Mouse (Mus musculus): ENCODE results near the gene Olfr270.
A peak's percentile ranks its signal among the peaks of the same experiment; 100 is the strongest.

Gene Olfr270

GRCm38 (mm10) chr4:52964247-52964646 lies at the start of gene Olfr270:
Olfr270 (plus strand) TSS chr4:52964547.
- DNase-seq: no peak

- DNase-seq: no peak
Measured at GRCm38 (mm10) chr4:52916659-52917310, 47.6 kb upstream of the Olfr270 start.

GRCm38 (mm10) chr4:52917311-52917688 lies 47.0 kb upstream of the Olfr270 start:
- no peak for DNase-seq

GRCm38 (mm10) chr4:52919078-52919477 lies 45.3 kb upstream of the Olfr270 start, which contains the start of gene Olfr272:
Olfr272 (minus strand) TSS chr4:52919178.
- DNase-seq: no peak

GRCm38 (mm10) chr4:52930480-52930879 lies 33.9 kb upstream of the Olfr270 start:
- DNase-seq: no peak

- no peak for DNase-seq
Measured at GRCm38 (mm10) chr4:52946665-52947064, 17.7 kb upstream of the Olfr270 start.

- DNase-seq: no peak
Measured at GRCm38 (mm10) chr4:52949005-52949404, 15.3 kb upstream of the Olfr270 start.

GRCm38 (mm10) chr4:52958693-52959092 lies 5.7 kb upstream of the Olfr270 start:
- no peak for DNase-seq

- no peak for DNase-seq
Measured at GRCm38 (mm10) chr4:52985216-52985615, 20.9 kb downstream of the Olfr270 start.

GRCm38 (mm10) chr4:52986266-52986665 lies 21.9 kb downstream of the Olfr270 start:
- no peak for DNase-seq

GRCm38 (mm10) chr4:52989248-52989647 lies 24.9 kb downstream of the Olfr270 start, which contains the start of gene Nipsnap3a:
Nipsnap3a (plus strand) TSS chr4:52989272.
- DNase-seq: no peak

- DNase-seq: no peak
Measured at GRCm38 (mm10) chr4:52999449-52999848, 35.1 kb downstream of the Olfr270 start.

GRCm38 (mm10) chr4:53000154-53000553 lies 35.8 kb downstream of the Olfr270 start:
- DNase-seq: no peak

GRCm38 (mm10) chr4:53009183-53009582 lies 44.8 kb downstream of the Olfr270 start:
- no peak for DNase-seq

- no peak for DNase-seq
Measured at GRCm38 (mm10) chr4:53009871-53010270, 45.5 kb downstream of the Olfr270 start.

- peak; percentile 94 to 97 for DNase-seq
Measured at GRCm38 (mm10) chr4:53011732-53012361, 47.5 kb downstream of the Olfr270 start, which contains the start of gene Nipsnap3b. Nipsnap3b (plus strand) TSS chr4:53011880.

GRCm38 (mm10) chr4:53014421-53014820 lies 50.1 kb downstream of the Olfr270 start:
- DNase-seq: no peak

- no peak for DNase-seq
Measured at GRCm38 (mm10) chr4:53015024-53015423, 50.7 kb downstream of the Olfr270 start.

GRCm38 (mm10) chr4:53018392-53018791 lies 54.0 kb downstream of the Olfr270 start:
- no peak for DNase-seq
